Mouse (Mus musculus) spleen, postnatal 4 days (tissue): ENCODE measurements at regions not wholly inside any gene's neighbourhood (a gene's known extent, or its start where the extent isn't known, plus 50 kb on each side); places are given as distances from the start of the nearest gene placed in this dataset.

Experiments
- DNase-seq, 2 experiments: peaks; one replicate each; pipeline ENCODE4 v3.0.0; 2022; ENCODE audit warnings: low spot score in 2 of 2

GRCm38 (mm10) chr4:153321085-153321484 lies 161.5 kb downstream of the Ajap1 start:
- DNase-seq, result no peak

GRCm38 (mm10) chr4:153320602-153321001 lies 162.0 kb downstream of the Ajap1 start:
- DNase-seq, result no peak

- no peak for DNase-seq
Observed at GRCm38 (mm10) chr4:153316964-153317724, 165.5 kb downstream of the Ajap1 start.

- DNase-seq, result no peak
Observed at GRCm38 (mm10) chr4:153316519-153316918, 166.1 kb downstream of the Ajap1 start.

- DNase-seq, result no peak
Observed at GRCm38 (mm10) chr4:153313961-153314360, 168.7 kb downstream of the Ajap1 start.

- DNase-seq, result no peak
Observed at GRCm38 (mm10) chr4:153311574-153311973, 171.0 kb downstream of the Ajap1 start.

GRCm38 (mm10) chr4:153310641-153311040 lies 172.0 kb downstream of the Ajap1 start:
- DNase-seq, result no peak

GRCm38 (mm10) chr4:153303521-153303920 lies 179.1 kb downstream of the Ajap1 start:
- DNase-seq, result no peak

GRCm38 (mm10) chr4:153302855-153303254 lies 179.8 kb downstream of the Ajap1 start:
- DNase-seq, result no peak

GRCm38 (mm10) chr4:153298277-153298676 lies 184.3 kb downstream of the Ajap1 start:
- no peak for DNase-seq

- no peak for DNase-seq
Observed at GRCm38 (mm10) chr4:153294828-153295227, 187.8 kb downstream of the Ajap1 start.

GRCm38 (mm10) chr4:153293137-153293536 lies 189.5 kb downstream of the Ajap1 start:
- no peak for DNase-seq

GRCm38 (mm10) chr4:153288362-153288761 lies 194.2 kb downstream of the Ajap1 start:
- DNase-seq, result no peak

- no peak for DNase-seq
Observed at GRCm38 (mm10) chr4:153284209-153284608, 198.4 kb downstream of the Ajap1 start.

- no peak for DNase-seq
Observed at GRCm38 (mm10) chr4:153276571-153276970, 206.0 kb downstream of the Ajap1 start.

- no peak for DNase-seq
Observed at GRCm38 (mm10) chr4:153271376-153271775, 211.2 kb downstream of the Ajap1 start.

- no peak for DNase-seq
Observed at GRCm38 (mm10) chr4:153263216-153263805, 219.3 kb downstream of the Ajap1 start.

GRCm38 (mm10) chr4:153260941-153261557 lies 221.6 kb downstream of the Ajap1 start:
- no peak for DNase-seq

- DNase-seq, result no peak
Observed at GRCm38 (mm10) chr4:153251943-153252342, 230.7 kb downstream of the Ajap1 start.

- DNase-seq, result no peak
Observed at GRCm38 (mm10) chr4:153251311-153251710, 231.3 kb downstream of the Ajap1 start.

GRCm38 (mm10) chr4:153236680-153237079 lies 245.9 kb downstream of the Ajap1 start:
- DNase-seq, result no peak

- no peak for DNase-seq
Observed at GRCm38 (mm10) chr4:153233762-153234161, 248.8 kb downstream of the Ajap1 start.

- DNase-seq, result no peak
Observed at GRCm38 (mm10) chr4:153229221-153229620, 253.4 kb downstream of the Ajap1 start.
